Mouse (Mus musculus): ENCODE measurements at regions not wholly inside any gene's neighbourhood (a gene's known extent, or its start where the extent isn't known, plus 50 kb on each side); places are given as distances from the start of the nearest gene placed in this dataset.
A peak's percentile ranks its signal among the peaks of the same experiment; 100 is the strongest.
"Not testable (repeated sequence)": the region's sequence is repeated elsewhere in the genome, so short reads cannot be mapped to it uniquely, and the experiment has no call there.

GRCm38 (mm10) chr13:7233399-7233798 lies 584.8 kb upstream of the Pfkp start:
- no peak for DNase-seq

GRCm38 (mm10) chr13:7206626-7207211 lies 558.1 kb upstream of the Pfkp start:
- no peak for DNase-seq

GRCm38 (mm10) chr13:7195990-7196389 lies 547.4 kb upstream of the Pfkp start:
- DNase-seq: peak; percentile 1

- DNase-seq: no peak
Measured at GRCm38 (mm10) chr13:7182216-7182751, 533.7 kb upstream of the Pfkp start.

DNA sequence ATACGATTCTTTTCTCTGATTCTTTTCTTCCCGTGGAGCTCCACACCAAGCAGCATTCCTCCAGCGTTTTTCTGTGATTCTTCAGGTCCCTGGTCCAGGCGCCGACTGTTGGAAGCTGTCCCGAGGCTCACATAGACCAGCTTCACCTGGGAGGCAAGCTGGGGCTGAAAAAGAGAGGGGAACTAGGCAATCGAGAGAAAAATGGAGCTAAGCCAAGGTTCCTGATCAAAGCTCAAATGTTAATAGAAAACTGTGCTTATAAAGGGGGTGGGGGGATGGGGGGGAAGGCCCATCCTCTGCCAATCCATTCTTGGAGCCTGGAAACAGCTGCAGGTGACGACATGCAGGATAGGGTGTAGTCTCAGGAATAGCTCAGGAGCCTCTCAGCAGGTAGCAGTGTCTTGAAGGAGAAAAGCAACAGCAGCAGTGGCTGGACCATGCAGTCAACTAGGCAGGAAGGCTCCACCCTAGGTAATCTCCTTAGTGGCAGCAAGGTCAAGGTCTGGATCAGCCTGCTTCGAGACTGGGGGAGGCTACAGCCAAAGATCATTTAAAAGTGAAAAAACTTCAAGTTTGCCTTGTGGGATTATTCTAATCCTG lies 527.1 kb upstream of the Pfkp start:
- DNase-seq: no peak

GRCm38 (mm10) chr13:7170035-7170434 lies 521.5 kb upstream of the Pfkp start:
- not testable (repeated sequence) for DNase-seq

DNA sequence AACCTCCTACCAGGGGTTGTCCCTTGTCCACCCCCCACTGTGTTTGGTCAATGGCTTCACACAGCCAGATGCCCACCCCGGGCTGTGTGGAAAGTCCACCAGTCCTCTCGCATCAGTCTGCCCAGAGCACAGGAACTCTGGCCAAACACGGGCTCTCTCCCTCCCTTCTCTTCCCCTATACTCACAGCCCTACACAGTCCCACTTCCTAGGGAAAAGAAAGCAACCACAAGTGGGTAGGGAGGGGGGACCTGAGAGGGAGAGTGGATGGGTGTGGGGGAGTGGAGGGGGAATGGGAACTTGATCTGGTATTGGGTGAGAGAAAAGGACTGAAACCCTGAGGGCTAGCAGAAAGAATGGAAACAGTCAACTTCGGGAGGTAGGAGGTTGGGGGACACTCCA lies 497.8 kb upstream of the Pfkp start:
- DNase-seq: no peak

GRCm38 (mm10) chr13:7110572-7110971 lies 462.0 kb upstream of the Pfkp start:
- DNase-seq: no peak

GRCm38 (mm10) chr13:7103289-7103688 lies 454.7 kb upstream of the Pfkp start:
- DNase-seq: no peak

DNA sequence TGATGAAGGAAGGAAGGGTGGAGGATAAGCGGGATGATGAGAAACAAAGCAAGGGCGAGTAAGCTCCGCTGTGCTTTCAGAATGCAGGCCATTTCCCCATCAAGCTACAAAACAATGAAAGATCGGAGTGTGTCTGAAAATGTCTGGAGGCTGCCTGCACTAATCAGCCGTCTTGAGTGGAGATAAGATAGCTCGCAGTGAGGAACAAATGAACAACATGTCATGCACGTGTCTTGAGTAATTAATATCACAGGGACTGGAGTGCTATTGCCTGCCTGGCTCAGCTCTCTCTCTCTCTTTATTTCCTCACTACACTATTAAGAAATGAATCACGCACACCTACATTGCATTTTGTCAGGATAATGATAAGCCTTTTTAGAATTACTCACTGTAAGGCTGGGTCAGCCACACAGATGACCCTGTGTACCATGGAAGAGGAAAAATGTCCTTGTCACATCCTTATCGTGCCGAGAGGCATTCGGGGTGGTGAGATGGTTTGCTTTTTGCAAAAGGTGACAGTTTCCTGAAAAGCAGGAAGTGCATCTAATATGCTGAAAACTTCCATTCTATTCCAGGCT lies 444.6 kb upstream of the Pfkp start:
- DNase-seq: no peak

- DNase-seq: no peak
Measured at GRCm38 (mm10) chr13:7090916-7091315, 442.3 kb upstream of the Pfkp start.

GRCm38 (mm10) chr13:7066211-7066610 lies 417.6 kb upstream of the Pfkp start:
- no peak for DNase-seq

DNA sequence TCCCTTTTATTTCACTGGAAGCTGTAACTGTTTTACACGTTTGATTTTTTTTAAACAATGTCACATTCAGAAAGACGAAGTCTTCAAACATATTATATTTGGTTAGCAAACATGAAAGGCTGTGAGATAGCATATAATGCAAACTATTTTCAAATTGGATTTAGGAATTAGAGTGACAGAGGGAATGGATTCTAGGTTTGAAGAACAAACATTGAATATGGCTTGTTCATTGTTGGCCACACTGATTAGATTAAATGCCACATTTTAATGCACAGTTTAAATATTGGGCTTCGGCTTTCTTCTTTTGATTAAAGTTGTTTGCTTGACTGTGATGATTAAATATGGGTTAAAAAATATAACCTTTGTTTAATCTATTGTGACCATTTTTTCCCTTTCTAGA lies 415.1 kb upstream of the Pfkp start:
- DNase-seq: no peak

GRCm38 (mm10) chr13:7057545-7057944 lies 409.0 kb upstream of the Pfkp start:
- DNase-seq: no peak

Small RNAs in the stretch of these regions (microRNA-seq; reads per million reads assigned to microRNA genes)
- gene Gm22689: 0 reads per million in 2 experiments
